Comparison of ENCODE assay signal across 9 mouse cellular contexts in the genomic region with DNA sequence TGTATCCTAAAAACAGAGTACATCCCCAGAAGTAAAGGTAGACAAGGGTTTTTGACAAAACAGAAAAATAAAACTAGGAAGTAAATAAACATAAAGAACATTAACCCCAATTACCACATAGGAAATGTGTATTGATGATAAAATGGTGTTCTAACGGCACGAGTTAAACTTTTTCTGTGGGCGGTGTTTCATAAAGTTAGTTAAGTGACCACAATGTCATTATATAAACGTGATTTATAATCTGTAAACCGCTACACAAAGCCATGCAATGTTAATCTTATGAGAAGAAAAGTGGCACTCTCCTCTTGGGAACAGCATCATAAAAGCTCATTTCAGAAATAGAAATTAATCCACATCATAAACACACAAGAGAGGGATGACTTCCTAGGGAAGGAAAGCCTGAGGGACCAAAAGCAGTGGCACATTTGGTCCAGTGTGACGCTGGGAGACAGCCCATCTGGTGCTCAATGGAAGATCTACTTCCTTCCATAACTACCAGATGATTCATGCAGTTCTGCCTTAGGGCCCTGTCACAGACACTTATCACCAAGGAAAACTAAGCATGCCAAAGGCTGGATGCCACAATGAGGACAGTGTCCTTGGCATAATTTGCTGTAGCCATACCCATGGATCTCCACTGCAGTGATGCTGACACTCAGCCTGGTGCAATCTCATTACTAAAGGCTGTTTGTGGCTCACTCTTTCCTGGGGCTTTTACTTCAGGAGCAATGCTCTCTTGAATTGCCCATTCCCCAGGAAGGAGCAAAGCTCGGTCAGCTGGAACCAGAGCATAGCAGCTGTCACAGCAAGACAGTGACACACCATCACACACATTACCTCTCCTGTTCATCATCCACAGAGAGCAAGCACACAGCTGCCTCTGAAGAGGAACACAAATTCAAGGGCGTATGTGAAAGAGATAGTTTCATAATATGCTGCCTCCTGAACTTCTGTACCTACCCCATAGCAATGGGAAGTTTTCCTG.
DNase-seq lines count a peak whose midpoint lies in the region; ATAC-seq lines count a peak whose summit lies in the region.
"Had no signal": no experiment of that assay in that cellular context is flagged by ENCODE, and none has a peak within 500 bp of the region (broad histone marks: within the 10 kb centered on the region; RNA-seq: fewer than 3 reads in every experiment).

No protein-coding gene starts in this region.

- H3K27me3 ChIP-seq in hindbrain, embryonic 15.5 days = no peaks in the 10 kb centered on the region
- H3K27me3 ChIP-seq in hindbrain, embryonic 12.5 days = no peaks in the 10 kb centered on the region
- no peaks in the 10 kb centered on the region for H3K27me3 ChIP-seq in midbrain, embryonic 15.5 days (replicated peaks)
- H3K27me3 ChIP-seq in forebrain, embryonic 10.5 days (ENCODE audit: poor library complexity, severe bottlenecking) = no peaks in the 10 kb centered on the region

- H3K4me3 ChIP-seq in hindbrain, embryonic 15.5 days = no peak overlapping the region
- no peak overlapping the region for H3K4me3 ChIP-seq in hindbrain, embryonic 12.5 days
- no peak overlapping the region for H3K4me3 ChIP-seq in midbrain, embryonic 15.5 days
- H3K4me3 ChIP-seq in forebrain, embryonic 10.5 days = no peak overlapping the region

- 75% methylated on average over 8 of the region's 8 CpGs for WGBS in hindbrain, embryonic 15.5 days
- WGBS in hindbrain, embryonic 12.5 days = 81% methylated on average over 8 of the region's 8 CpGs
- WGBS in midbrain, embryonic 15.5 days = 81% methylated on average over 8 of the region's 8 CpGs
- WGBS in forebrain, embryonic 10.5 days = 89% methylated on average over 8 of the region's 8 CpGs

- H3K4me2 ChIP-seq in hindbrain, embryonic 15.5 days = no peak overlapping the region
- H3K4me2 ChIP-seq in hindbrain, embryonic 12.5 days (replicated peaks) = no peak overlapping the region
- H3K4me2 ChIP-seq in midbrain, embryonic 15.5 days = no peak overlapping the region

- ATAC-seq in hindbrain, embryonic 15.5 days (ENCODE audit: low FRiP score, low read depth) = peak; percentile 23; the same call in 1 of the 2 replicates
- ATAC-seq in hindbrain, embryonic 12.5 days (ENCODE audit: low FRiP score) = no peak
- ATAC-seq in midbrain, embryonic 15.5 days (replicated peaks) = peak; percentile 48; the same call in 1 of the 2 replicates
- ATAC-seq: intestine, postnatal 0 days had no signal

- no peaks in the 10 kb centered on the region for H3K9me3 ChIP-seq in hindbrain, embryonic 15.5 days
- no peaks in the 10 kb centered on the region for H3K9me3 ChIP-seq in hindbrain, embryonic 12.5 days (replicated peaks)
- H3K9me3 ChIP-seq in midbrain, embryonic 15.5 days = no peaks in the 10 kb centered on the region
- no peaks in the 10 kb centered on the region for H3K9me3 ChIP-seq in forebrain, embryonic 10.5 days

- peak; percentile 29 for DNase-seq in adrenal gland, postnatal 10 days
- DNase-seq in cerebellum, postnatal 10 days = peak; percentile 35 to 45
- DNase-seq in heart, postnatal 10 days = no peak
- DNase-seq in forebrain, embryonic 10.5 days (ENCODE audit: extremely low spot score, low spot score) = no peak
- DNase-seq: thymus, postnatal 4 days had no signal

- no peaks in the 10 kb centered on the region for H3K4me1 ChIP-seq in hindbrain, embryonic 15.5 days (replicated peaks)
- H3K4me1 ChIP-seq in hindbrain, embryonic 12.5 days = no peaks in the 10 kb centered on the region
- H3K4me1 ChIP-seq in midbrain, embryonic 15.5 days = no peaks in the 10 kb centered on the region
- no peaks in the 10 kb centered on the region for H3K4me1 ChIP-seq in forebrain, embryonic 10.5 days

- intact Hi-C loops in heart, postnatal 10 days (cut with DNase I) = no loop called here

- H3K9ac ChIP-seq in hindbrain, embryonic 15.5 days = no peak overlapping the region
- no peak overlapping the region for H3K9ac ChIP-seq in hindbrain, embryonic 12.5 days
- no peak overlapping the region for H3K9ac ChIP-seq in midbrain, embryonic 15.5 days

- H3K27ac ChIP-seq in hindbrain, embryonic 15.5 days (replicated peaks) = no peak overlapping the region
- H3K27ac ChIP-seq in hindbrain, embryonic 12.5 days = no peak overlapping the region
- no peak overlapping the region for H3K27ac ChIP-seq in midbrain, embryonic 15.5 days
- H3K27ac ChIP-seq in forebrain, embryonic 10.5 days = no peak overlapping the region

- H3K36me3 ChIP-seq in hindbrain, embryonic 15.5 days = peaks cover 3% of the 10 kb centered on the region; the same call in 1 of the 2 replicates
- no peaks in the 10 kb centered on the region for H3K36me3 ChIP-seq in hindbrain, embryonic 12.5 days
- 0 out of 2 replicates have a peak, but pooled peaks cover 2% of the 10 kb centered on the region for H3K36me3 ChIP-seq in midbrain, embryonic 15.5 days (replicated peaks)
- no peaks in the 10 kb centered on the region for H3K36me3 ChIP-seq in forebrain, embryonic 10.5 days (replicated peaks)

Comparison
In these comparisons a context has a peak if more than half of its experiments do, and no peak if none do; other contexts are left out.
1. DNase-seq: peak in adrenal gland, postnatal 10 days (single experiment) and cerebellum, postnatal 10 days (2 of 2); none in heart, postnatal 10 days (0 of 2) and forebrain, embryonic 10.5 days (single experiment).